Mouse (Mus musculus) limb, embryonic 10.5 days (tissue): Measurements from ENCODE around the gene Sebox. TPM values are rescaled to one million over a fixed set of nuclear protein-coding genes. Genes with fewer than 3 reads are reported as not detected.

Experiments used
- DNase-seq: peaks from one replicate; pipeline ENCODE4 v3.0.0-alpha.2; 2017; ENCODE audit warnings: low spot score
- H3K27ac ChIP-seq: fragments of 300-500 bp; sonication (generic); 2 replicates; pipeline ENCODE4 v1.5.1; 2016; ENCODE audit warnings: mild to moderate bottlenecking
- H3K27me3 ChIP-seq: fragments of 300-500 bp; sonication (generic); 2 replicates; pipeline ENCODE4 v1.6.1; 2016; ENCODE audit warnings: low read depth, mild to moderate bottlenecking; ENCODE audit not compliant: poor library complexity, severe bottlenecking
- H3K36me3 ChIP-seq: fragments of 300-500 bp; sonication (generic); 2 replicates; pipeline ENCODE4 v1.6.1; 2016; ENCODE audit warnings: mild to moderate bottlenecking, moderate library complexity
- H3K4me1 ChIP-seq: fragments of 300-500 bp; sonication (generic); 2 replicates; pipeline ENCODE4 v1.6.1; 2016
- H3K4me3 ChIP-seq: fragments of 300-500 bp; sonication (generic); 2 replicates; pipeline ENCODE4 v1.5.1; 2016; ENCODE audit warnings: mild to moderate bottlenecking, moderate library complexity
- H3K9me3 ChIP-seq: fragments of 300-500 bp; sonication (generic); replicated peaks from 2 replicates; pipeline ENCODE4 v1.6.1; 2016; ENCODE audit warnings: mild to moderate bottlenecking
- WGBS: fragments of 180-500 bp; shearing (Covaris S2); methylation state at CpG from one replicate; pipeline ENCODE4 v1.1.7; 2016; 5-methylcytosine and 5-hydroxymethylcytosine counted together
- polyA plus RNA-seq: library from polyadenylated mRNA; unstranded; fragments of >200 nt; fragmentation: Nextera tagmentation; extraction: Ambion mirVana; gene quantifications from 2 replicates; pipeline ENCODE4 v1.2.1, GENCODE M21; 2016

The Sebox gene
- polyA plus RNA-seq, 1 experiment from 2014 or later: not detected

- no peaks in the 10 kb centered on the region for H3K9me3 ChIP-seq
- H3K4me3 ChIP-seq: peak within 1 kb of the TSS; percentile 78
- no peaks in the 10 kb centered on the region for H3K27me3 ChIP-seq
- H3K36me3 ChIP-seq: peaks cover 15% of the 10 kb centered on the region
- peaks cover 27% of the 10 kb centered on the region for H3K4me1 ChIP-seq
- WGBS: under 1% methylated on average over 60 of the region's 60 CpGs
- peak within 1 kb of the TSS; percentile 91 for H3K27ac ChIP-seq
- peak; percentile 95 for DNase-seq
Observed at GRCm38 (mm10) chr11:78550168-78551058, 47.2 kb downstream of the Sebox start, which contains the start of gene Tmem97. Gene Tmem97, minus strand, starts transcription at chr11:78550777.

- Histone ChIP-seq H3K27me3 (no peaks in the 10 kb centered on the region), H3K4me1 (peaks cover 27% of the 10 kb centered on the region), H3K36me3 (peaks cover 9% of the 10 kb centered on the region; the same call in 1 of the 2 replicates), H3K4me3 (peak overlapping the region; percentile 78), H3K9me3 (no peaks in the 10 kb centered on the region), H3K27ac (peak overlapping the region; percentile 91)
- WGBS: 34% methylated on average over 6 of the region's 6 CpGs
- no peak for DNase-seq
Observed at GRCm38 (mm10) chr11:78551059-78551398, 47.8 kb downstream of the Sebox start.

Other genes starting within 250 kb of the Sebox start
- 63.6 and 68.9 TPM in 2 replicates for gene 2610507B11Rik, start 241.7 kb upstream of the Sebox start, polyA plus RNA-seq
- gene BC030499, start 212.6 kb upstream of the Sebox start, polyA plus RNA-seq: 0.31 TPM in 2 replicates
- gene Spag5, start 201.9 kb upstream of the Sebox start, polyA plus RNA-seq: 72.8 and 84.8 TPM in 2 replicates
- gene Aldoc, start 180.5 kb upstream of the Sebox start, polyA plus RNA-seq: 2.0 and 4.3 TPM in 2 replicates
- 80.3 and 83.6 TPM in 2 replicates for gene Pigs, start 175.0 kb upstream of the Sebox start, polyA plus RNA-seq
- gene Unc119, start 160.0 kb upstream of the Sebox start, polyA plus RNA-seq: 77.9 and 83.0 TPM in 2 replicates
- 0.06 TPM in 1 of 2 replicates, not detected in the other for gene Foxn1, start 116.9 kb upstream of the Sebox start, polyA plus RNA-seq
- not detected in 2 replicates for gene Slc13a2, start 81.2 kb upstream of the Sebox start, polyA plus RNA-seq
- gene Slc46a1, start 37.8 kb upstream of the Sebox start, polyA plus RNA-seq: 15.0 and 18.1 TPM in 2 replicates
- gene Sarm1, start 5.7 kb upstream of the Sebox start, polyA plus RNA-seq: 2.3 and 2.5 TPM in 2 replicates
- gene Vtn, start 4.4 kb upstream of the Sebox start, polyA plus RNA-seq: 0.11 TPM in 1 of 2 replicates, not detected in the other
- 73.7 and 85.5 TPM in 2 replicates for gene Tmem199, start 8.7 kb downstream of the Sebox start, polyA plus RNA-seq
- 179 TPM in 2 replicates for gene Poldip2, start 8.7 kb downstream of the Sebox start, polyA plus RNA-seq
- 92.4 and 94.1 TPM in 2 replicates for gene Tnfaip1, start 32.9 kb downstream of the Sebox start, polyA plus RNA-seq
- gene Ift20, start 32.9 kb downstream of the Sebox start, polyA plus RNA-seq: 85.7 and 97.9 TPM in 2 replicates
- gene Tmem97, start 47.3 kb downstream of the Sebox start, polyA plus RNA-seq: 87.7 and 104 TPM in 2 replicates
- gene Nlk, start 193.9 kb downstream of the Sebox start, polyA plus RNA-seq: 11.4 and 11.7 TPM in 2 replicates
- gene Ccnq, start 248.3 kb downstream of the Sebox start, polyA plus RNA-seq: 36.4 and 37.2 TPM in 2 replicates